Mouse (Mus musculus) bone marrow macrophage, adult 2 months (primary cell): ENCODE measurements at regions not wholly inside any gene's neighbourhood (a gene's known extent, or its start where the extent isn't known, plus 50 kb on each side); places are given as distances from the start of the nearest gene placed in this dataset.

ENCODE experiments used
- CTCF ChIP-seq: IDR thresholded peaks from 2 replicates; pipeline ENCODE4 v1.5.1; 2012; ENCODE audit warnings: low read depth, mild to moderate bottlenecking, low read length, moderate library complexity
- POLR2A ChIP-seq: IDR thresholded peaks from 2 replicates; pipeline ENCODE4 v1.6.1; 2012; ENCODE audit warnings: mild to moderate bottlenecking, low read depth, low read length, borderline replicate concordance

DNA sequence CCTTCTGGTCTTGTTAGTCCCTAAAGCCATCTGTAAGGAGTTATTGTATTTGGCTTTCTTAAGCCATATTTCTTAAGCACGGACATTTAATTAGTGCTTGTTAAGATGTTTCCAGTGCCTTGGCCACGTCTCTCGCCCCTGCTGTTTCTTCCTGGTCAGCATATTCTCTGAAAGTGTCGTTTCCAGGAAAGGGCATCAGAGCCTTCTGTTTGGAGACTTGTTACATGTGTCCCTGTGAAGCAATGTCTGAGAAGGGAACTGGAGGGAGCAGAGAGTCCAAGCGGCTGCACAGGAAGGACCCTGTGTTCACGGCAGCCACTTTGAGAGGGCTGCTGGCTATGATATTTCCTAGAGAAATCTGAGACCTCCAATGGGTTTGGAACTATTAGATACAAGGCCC, 320.7 kb downstream of the Mtx2 start:
- TF ChIP-seq POLR2A (no peak), CTCF (no peak)
